ENCODE assay signal across 14 mouse cellular contexts in the genomic region with DNA sequence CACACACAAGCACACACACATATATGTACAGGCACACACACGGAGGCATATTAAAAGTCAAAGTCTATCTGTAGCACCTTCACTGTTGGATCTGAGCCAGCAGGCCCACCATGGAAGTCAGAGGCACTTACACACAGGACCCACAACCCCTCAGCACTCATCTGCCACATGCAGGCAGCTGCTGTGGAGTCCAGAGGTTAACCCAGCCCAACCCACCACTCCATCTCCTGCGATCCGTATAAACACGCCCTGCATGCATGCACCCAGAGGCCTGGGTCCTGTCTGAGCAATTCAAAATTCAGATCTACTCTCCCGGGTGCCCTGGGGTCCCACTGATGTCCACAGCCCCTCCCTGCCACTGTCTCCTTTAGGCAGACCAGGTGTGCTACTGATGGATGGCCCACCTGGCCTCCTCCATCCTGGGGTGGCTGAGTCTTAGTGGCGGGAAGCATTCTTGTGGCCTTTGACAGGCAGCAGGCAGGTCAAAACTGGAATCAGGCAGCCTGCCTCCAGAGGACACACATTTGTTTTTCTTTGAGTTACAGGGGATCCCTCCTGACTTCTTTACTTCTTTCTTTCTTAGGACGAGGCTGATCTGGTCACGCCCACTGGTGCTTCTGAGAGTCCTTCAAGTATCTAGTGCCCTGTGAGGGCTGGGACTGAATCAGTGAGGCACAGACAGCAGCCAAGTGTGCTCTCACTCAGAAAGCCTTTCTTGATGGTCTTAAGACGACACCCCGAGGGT.
DNase-seq lines count a peak whose midpoint lies in the region; ATAC-seq and TF ChIP-seq lines count a peak whose summit lies in the region.
"Had no signal": no experiment of that assay in that cellular context is flagged by ENCODE, and none has a peak within 500 bp of the region (broad histone marks: within the 10 kb centered on the region; RNA-seq: fewer than 3 reads in every experiment).

No protein-coding gene starts in this region.

- H3K36me3 ChIP-seq in forebrain, embryonic 12.5 days (replicated peaks), result no peaks in the 10 kb centered on the region
- H3K36me3 ChIP-seq in forebrain, embryonic 14.5 days (ENCODE audit: control insufficient read depth, insufficient read depth, low read length), result no peaks in the 10 kb centered on the region
- H3K36me3 ChIP-seq in midbrain, embryonic 12.5 days, result no peaks in the 10 kb centered on the region
- no peaks in the 10 kb centered on the region for H3K36me3 ChIP-seq in midbrain, postnatal 0 days (ENCODE audit: insufficient read depth, low read length)
- H3K36me3 ChIP-seq in embryonic facial prominence, embryonic 15.5 days, result no peaks in the 10 kb centered on the region
- no peaks in the 10 kb centered on the region for H3K36me3 ChIP-seq in neural tube, embryonic 15.5 days
- H3K36me3 ChIP-seq in heart, embryonic 11.5 days (ENCODE audit: control insufficient read depth, insufficient read depth, low read length), result no peaks in the 10 kb centered on the region
- H3K36me3 ChIP-seq: limb, embryonic 15.5 days; lung, embryonic 15.5 days had no signal

- WGBS in forebrain, embryonic 12.5 days, result 58% methylated on average over 10 of the region's 10 CpGs
- 62% methylated on average over 10 of the region's 10 CpGs for WGBS in forebrain, embryonic 14.5 days
- 55% methylated on average over 10 of the region's 10 CpGs for WGBS in midbrain, embryonic 12.5 days
- 58% methylated on average over 10 of the region's 10 CpGs for WGBS in midbrain, postnatal 0 days
- WGBS in embryonic facial prominence, embryonic 15.5 days, result 45% methylated on average over 10 of the region's 10 CpGs
- WGBS in neural tube, embryonic 15.5 days, result 57% methylated on average over 10 of the region's 10 CpGs
- 55% methylated on average over 10 of the region's 10 CpGs for WGBS in heart, embryonic 11.5 days (ENCODE audit: insufficient replicate concordance)

- no peaks in the 10 kb centered on the region for H3K27me3 ChIP-seq in forebrain, embryonic 12.5 days
- no peaks in the 10 kb centered on the region for H3K27me3 ChIP-seq in forebrain, embryonic 14.5 days (replicated peaks; ENCODE audit: control insufficient read depth, insufficient read depth, low read length)
- H3K27me3 ChIP-seq in midbrain, embryonic 12.5 days, result peaks cover 12% of the 10 kb centered on the region; the same call in 1 of the 2 replicates
- H3K27me3 ChIP-seq in midbrain, postnatal 0 days (ENCODE audit: insufficient read depth, low read length), result no peaks in the 10 kb centered on the region
- no peaks in the 10 kb centered on the region for H3K27me3 ChIP-seq in embryonic facial prominence, embryonic 15.5 days
- H3K27me3 ChIP-seq in neural tube, embryonic 15.5 days (replicated peaks), result no peaks in the 10 kb centered on the region
- H3K27me3 ChIP-seq in heart, embryonic 11.5 days (ENCODE audit: control insufficient read depth, insufficient read depth, low read length), result no peaks in the 10 kb centered on the region
- H3K27me3 ChIP-seq: limb, embryonic 15.5 days; lung, embryonic 15.5 days had no signal

- H3K27ac ChIP-seq in forebrain, embryonic 12.5 days, result 0 out of 2 replicates have a peak overlapping the region, but pooled peaks have one; percentile 54
- no peak overlapping the region for H3K27ac ChIP-seq in forebrain, embryonic 14.5 days (ENCODE audit: low read depth, low read length)
- no peak overlapping the region for H3K27ac ChIP-seq in midbrain, embryonic 12.5 days (replicated peaks)
- H3K27ac ChIP-seq in midbrain, postnatal 0 days (ENCODE audit: low read depth, low read length), result no peak overlapping the region
- peak overlapping the region; percentile 19; the same call in 1 of the 2 replicates for H3K27ac ChIP-seq in embryonic facial prominence, embryonic 15.5 days (replicated peaks)
- H3K27ac ChIP-seq in neural tube, embryonic 15.5 days (replicated peaks), result no peak overlapping the region
- H3K27ac ChIP-seq in heart, embryonic 11.5 days (ENCODE audit: low read depth, low read length), result no peak overlapping the region
- H3K27ac ChIP-seq: limb, embryonic 15.5 days; lung, embryonic 15.5 days had no signal

- no peak for ATAC-seq in forebrain, embryonic 12.5 days (ENCODE audit: low FRiP score)
- ATAC-seq in forebrain, embryonic 14.5 days, result no peak; the same call in 1 of the 2 replicates
- peak; percentile 23; the same call in 1 of the 2 replicates for ATAC-seq in midbrain, embryonic 12.5 days (ENCODE audit: low FRiP score, low read depth)
- no peak for ATAC-seq in midbrain, postnatal 0 days (ENCODE audit: low FRiP score)
- ATAC-seq in embryonic facial prominence, embryonic 15.5 days (ENCODE audit: insufficient number of reproducible peaks, low FRiP score, low TSS enrichment, low read depth), result no peak
- ATAC-seq in neural tube, embryonic 15.5 days (ENCODE audit: low FRiP score), result no peak
- no peak for ATAC-seq in heart, embryonic 11.5 days (replicated peaks; ENCODE audit: insufficient number of reproducible peaks, low FRiP score, low TSS enrichment)
- ATAC-seq in granulocyte monocyte progenitor cell, adult 5-6 weeks (replicated peaks; ENCODE audit: poor library complexity, severe bottlenecking), result no peak

- no peak overlapping the region for H3K4me2 ChIP-seq in forebrain, embryonic 12.5 days
- no peak overlapping the region for H3K4me2 ChIP-seq in forebrain, embryonic 14.5 days (ENCODE audit: low read length)
- no peak overlapping the region for H3K4me2 ChIP-seq in midbrain, embryonic 12.5 days (replicated peaks)
- H3K4me2 ChIP-seq in midbrain, postnatal 0 days (ENCODE audit: low read depth, low read length, poor library complexity, severe bottlenecking), result no peak overlapping the region
- no peak overlapping the region for H3K4me2 ChIP-seq in embryonic facial prominence, embryonic 15.5 days (replicated peaks)
- no peak overlapping the region for H3K4me2 ChIP-seq in neural tube, embryonic 15.5 days
- H3K4me2 ChIP-seq in heart, embryonic 11.5 days, result no peak overlapping the region
- H3K4me2 ChIP-seq: limb, embryonic 15.5 days; lung, embryonic 15.5 days had no signal

- no peak for DNase-seq in forebrain, embryonic 14.5 days (ENCODE audit: low spot score)
- no peak for DNase-seq in midbrain, postnatal 0 days (ENCODE audit: low spot score)
- DNase-seq: adrenal gland, postnatal 36 days; cerebellum, postnatal 25 days; kidney, postnatal 36 days; thymus, postnatal 14 days had no signal

- H3K9me3 ChIP-seq in forebrain, embryonic 12.5 days, result no peaks in the 10 kb centered on the region
- H3K9me3 ChIP-seq in forebrain, embryonic 14.5 days (replicated peaks; ENCODE audit: control insufficient read depth, low read length), result no peaks in the 10 kb centered on the region
- H3K9me3 ChIP-seq in midbrain, embryonic 12.5 days, result no peaks in the 10 kb centered on the region
- H3K9me3 ChIP-seq in midbrain, postnatal 0 days (ENCODE audit: low read length), result peaks cover 4% of the 10 kb centered on the region; the same call in 1 of the 2 replicates
- no peaks in the 10 kb centered on the region for H3K9me3 ChIP-seq in embryonic facial prominence, embryonic 15.5 days (replicated peaks)
- no peaks in the 10 kb centered on the region for H3K9me3 ChIP-seq in neural tube, embryonic 15.5 days (replicated peaks)
- H3K9me3 ChIP-seq in heart, embryonic 11.5 days (replicated peaks; ENCODE audit: control insufficient read depth, low read length), result no peaks in the 10 kb centered on the region
- H3K9me3 ChIP-seq: limb, embryonic 15.5 days; lung, embryonic 15.5 days had no signal

- no peak for TF ChIP-seq CTCF in midbrain, postnatal 0 days (IDR thresholded peaks at IDR 0.05)

- no peak overlapping the region for H3K9ac ChIP-seq in forebrain, embryonic 12.5 days
- no peak overlapping the region for H3K9ac ChIP-seq in forebrain, embryonic 14.5 days (ENCODE audit: low read length)
- H3K9ac ChIP-seq in midbrain, embryonic 12.5 days (replicated peaks), result no peak overlapping the region
- no peak overlapping the region for H3K9ac ChIP-seq in midbrain, postnatal 0 days (replicated peaks; ENCODE audit: low read length, poor library complexity, severe bottlenecking)
- H3K9ac ChIP-seq in embryonic facial prominence, embryonic 15.5 days, result no peak overlapping the region
- no peak overlapping the region for H3K9ac ChIP-seq in neural tube, embryonic 15.5 days (replicated peaks)
- no peak overlapping the region for H3K9ac ChIP-seq in heart, embryonic 11.5 days (ENCODE audit: low read depth, low read length)
- H3K9ac ChIP-seq: limb, embryonic 15.5 days; lung, embryonic 15.5 days had no signal

- no peak overlapping the region for H3K4me3 ChIP-seq in forebrain, embryonic 12.5 days (replicated peaks)
- H3K4me3 ChIP-seq in forebrain, embryonic 14.5 days (ENCODE audit: low read depth, low read length), result no peak overlapping the region
- no peak overlapping the region for H3K4me3 ChIP-seq in midbrain, embryonic 12.5 days
- H3K4me3 ChIP-seq in midbrain, postnatal 0 days (ENCODE audit: low read depth, low read length), result no peak overlapping the region
- no peak overlapping the region for H3K4me3 ChIP-seq in embryonic facial prominence, embryonic 15.5 days (replicated peaks)
- no peak overlapping the region for H3K4me3 ChIP-seq in neural tube, embryonic 15.5 days (replicated peaks)
- no peak overlapping the region for H3K4me3 ChIP-seq in heart, embryonic 11.5 days (ENCODE audit: low read depth, low read length)
- H3K4me3 ChIP-seq: limb, embryonic 15.5 days; lung, embryonic 15.5 days had no signal

- H3K4me1 ChIP-seq in forebrain, embryonic 12.5 days, result peaks cover 21% of the 10 kb centered on the region
- peaks cover 10% of the 10 kb centered on the region; the same call in 1 of the 2 replicates for H3K4me1 ChIP-seq in forebrain, embryonic 14.5 days (ENCODE audit: control insufficient read depth, insufficient read depth, low read length)
- peaks cover 20% of the 10 kb centered on the region for H3K4me1 ChIP-seq in midbrain, embryonic 12.5 days
- no peaks in the 10 kb centered on the region for H3K4me1 ChIP-seq in midbrain, postnatal 0 days (ENCODE audit: insufficient read depth, low read length)
- H3K4me1 ChIP-seq in embryonic facial prominence, embryonic 15.5 days, result peaks cover 17% of the 10 kb centered on the region
- no peaks in the 10 kb centered on the region; the same call in 1 of the 2 replicates for H3K4me1 ChIP-seq in neural tube, embryonic 15.5 days
- H3K4me1 ChIP-seq in heart, embryonic 11.5 days (ENCODE audit: control insufficient read depth, insufficient read depth, low read length), result no peaks in the 10 kb centered on the region

Comparison
In these comparisons a context has a peak if more than half of its experiments do, and no peak if none do; other contexts are left out.
1. H3K27ac ChIP-seq: peak in forebrain, embryonic 12.5 days (single experiment) and embryonic facial prominence, embryonic 15.5 days (single experiment); none in forebrain, embryonic 14.5 days (single experiment), midbrain, embryonic 12.5 days (single experiment), midbrain, postnatal 0 days (single experiment), neural tube, embryonic 15.5 days (single experiment) and heart, embryonic 11.5 days (single experiment).